Mouse (Mus musculus): Measurements from ENCODE around the gene Pfkp.

- peak in 1 of 2 experiments; percentile 21; a peak in 1 of 4 replicates for TF ChIP-seq POLR2A (IDR thresholded peaks at IDR 0.05; ENCODE audit: control insufficient read depth in 1 of 2, insufficient read depth in 1 of 2, low read depth in 1 of 2, low read length in 2 of 2, poor library complexity in 1 of 2)
- TF ChIP-seq CHD2 (IDR thresholded peaks at IDR 0.05; ENCODE audit: low read length) = no peak
- no peak for TF ChIP-seq CTCF (IDR thresholded peaks at IDR 0.05 in 2 of 3, conservative IDR thresholded peaks at IDR 0.05 in 1 of 3; ENCODE audit: control insufficient read depth in 1 of 3, insufficient read depth in 1 of 3, low read depth in 2 of 3, low read length in 3 of 3, poor library complexity in 1 of 3, severe bottlenecking in 1 of 3)
- no peak for TF ChIP-seq SMC3 (IDR thresholded peaks at IDR 0.05; ENCODE audit: low read depth, low read length)
- TF ChIP-seq E2F4 (IDR thresholded peaks at IDR 0.05; ENCODE audit: borderline replicate concordance, low read depth, low read length) = no peak
Measured at GRCm38 (mm10) chr13:6636520-6636919, 12.1 kb downstream of the Pfkp start.
